Mouse (Mus musculus) urinary bladder, postnatal 25 days (tissue): ENCODE measurements at regions not wholly inside any gene's neighbourhood (a gene's known extent, or its start where the extent isn't known, plus 50 kb on each side); places are given as distances from the start of the nearest gene placed in this dataset.

Experiments used
- DNase-seq: peaks from one replicate; pipeline ENCODE4 v3.0.0; 2022; ENCODE audit warnings: low spot score

DNA sequence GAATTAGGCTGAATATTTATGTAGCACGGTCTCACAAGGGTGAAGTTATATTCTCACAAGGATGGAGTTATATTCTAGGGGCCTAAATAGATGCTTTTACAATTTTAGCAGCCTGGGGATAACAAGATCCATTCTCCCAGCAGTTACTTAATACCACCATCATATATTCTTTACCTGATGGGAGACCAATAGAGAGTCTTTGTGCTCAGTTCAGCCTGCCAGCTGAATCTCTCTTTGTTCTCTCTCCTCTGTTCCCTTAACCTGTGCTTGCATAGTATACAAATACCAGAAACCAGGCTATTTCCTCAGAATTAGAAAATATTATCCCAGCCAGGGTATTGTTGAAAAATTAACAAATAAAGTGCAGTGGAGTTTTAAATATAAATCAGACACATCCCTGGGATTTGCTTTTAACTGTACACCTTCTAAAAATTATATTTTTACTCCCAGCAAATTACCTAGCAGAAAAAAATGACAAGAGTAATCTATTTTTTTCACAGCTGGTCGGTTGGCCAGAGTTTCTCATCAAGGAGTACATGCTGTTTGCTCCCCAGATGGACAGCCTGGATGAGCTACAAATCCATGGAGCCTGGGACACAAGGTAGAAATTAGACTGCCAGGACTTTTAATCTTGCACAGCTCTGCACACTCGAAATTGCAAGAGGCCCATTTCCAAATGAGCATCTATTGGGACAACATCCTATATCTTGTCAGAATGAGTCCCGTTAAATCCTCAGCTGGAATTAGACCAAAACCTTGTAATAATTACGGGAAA lies 281.0 kb upstream of the 4930452B06Rik start:
- DNase-seq = no peak

GRCm38 (mm10) chr14:8935121-8935520 lies 269.1 kb upstream of the 4930452B06Rik start:
- DNase-seq = peak; percentile 42
